Mouse (Mus musculus): ENCODE measurements at regions not wholly inside any gene's neighbourhood (a gene's known extent, or its start where the extent isn't known, plus 50 kb on each side); places are given as distances from the start of the nearest gene placed in this dataset.

DNA sequence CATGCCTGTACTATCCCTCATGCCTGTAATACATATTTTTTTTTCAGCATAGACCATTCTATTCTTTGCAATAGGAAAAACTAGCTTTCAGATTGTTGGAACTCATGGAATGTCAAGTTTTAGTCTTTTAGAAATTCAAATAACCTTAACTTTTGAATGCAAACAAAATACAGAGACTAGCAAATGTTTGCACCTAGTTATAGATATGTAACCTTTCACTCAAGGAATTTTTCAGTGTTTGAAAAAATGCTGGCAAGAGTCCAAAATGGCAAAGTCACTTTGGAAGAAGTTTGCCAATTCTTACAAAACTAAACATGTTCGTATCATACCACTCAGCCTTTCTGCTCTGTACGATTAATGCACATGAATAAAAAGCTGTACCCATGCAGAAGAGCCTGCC, 409.6 kb downstream of the Klf5 start:
- H3K4me1 ChIP-seq (ENCODE audit: control insufficient read depth, insufficient read depth, low read length), result no peaks in the 10 kb centered on the region

DNA sequence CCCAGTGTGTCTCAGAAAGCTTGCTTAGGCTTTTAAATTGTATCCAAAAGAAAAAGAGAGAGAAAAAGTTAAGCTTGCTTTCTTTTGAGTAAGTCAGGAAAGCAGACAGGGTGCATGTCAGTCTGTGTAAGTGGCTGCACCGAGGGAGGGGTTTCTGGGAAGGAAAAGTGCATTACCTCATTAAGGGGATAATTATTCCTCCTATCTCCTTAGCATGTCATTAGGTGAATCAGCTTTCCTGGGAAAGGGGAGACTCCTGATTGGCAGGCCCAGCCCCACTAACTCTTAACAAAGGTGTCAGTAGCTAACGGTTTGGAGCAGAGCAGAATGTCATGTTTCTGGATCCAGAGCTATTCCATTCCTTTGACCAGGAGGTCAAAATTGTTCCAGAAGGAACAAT, 411.3 kb downstream of the Klf5 start:
- ATAC-seq (ENCODE audit: insufficient number of reproducible peaks, low FRiP score, low TSS enrichment, low read depth) (no peak), DNase-seq (ENCODE audit: low spot score) (no peak)
- Histone ChIP-seq H3K27ac (replicated peaks; ENCODE audit: low read depth, low read length) (no peak overlapping the region), H3K4me3 (ENCODE audit: low read depth, low read length) (no peak overlapping the region), H3K4me2 (ENCODE audit: low read depth, severe bottlenecking) (no peak overlapping the region), H3K27me3 (ENCODE audit: control insufficient read depth, insufficient read depth, low read length) (no peaks in the 10 kb centered on the region), H3K4me1 (ENCODE audit: control insufficient read depth, insufficient read depth, low read length) (no peaks in the 10 kb centered on the region), H3K36me3 (ENCODE audit: control insufficient read depth, insufficient read depth, low read length) (no peaks in the 10 kb centered on the region), H3K9ac (ENCODE audit: low read length) (no peak overlapping the region), H3K9me3 (ENCODE audit: control insufficient read depth, low read length) (no peaks in the 10 kb centered on the region)
- WGBS, result 39% methylated on average over 2 of the region's 2 CpGs

More for the DNA sequence above, 409.6 kb downstream of the Klf5 start:
- Histone ChIP-seq H3K36me3 (ENCODE audit: control insufficient read depth, insufficient read depth, low read length) (no peaks in the 10 kb centered on the region), H3K27me3 (ENCODE audit: control insufficient read depth, insufficient read depth, low read length) (no peaks in the 10 kb centered on the region), H3K4me3 (ENCODE audit: low read depth, low read length) (no peak overlapping the region), H3K9me3 (ENCODE audit: control insufficient read depth, low read length) (no peaks in the 10 kb centered on the region), H3K27ac (replicated peaks; ENCODE audit: low read depth, low read length) (no peak overlapping the region), H3K4me2 (ENCODE audit: low read depth, severe bottlenecking) (no peak overlapping the region), H3K9ac (ENCODE audit: low read length) (no peak overlapping the region)
- WGBS, result 93% methylated on average over 2 of the region's 2 CpGs
- ATAC-seq (ENCODE audit: insufficient number of reproducible peaks, low FRiP score, low TSS enrichment, low read depth) (no peak), DNase-seq (ENCODE audit: low spot score) (no peak)

DNA sequence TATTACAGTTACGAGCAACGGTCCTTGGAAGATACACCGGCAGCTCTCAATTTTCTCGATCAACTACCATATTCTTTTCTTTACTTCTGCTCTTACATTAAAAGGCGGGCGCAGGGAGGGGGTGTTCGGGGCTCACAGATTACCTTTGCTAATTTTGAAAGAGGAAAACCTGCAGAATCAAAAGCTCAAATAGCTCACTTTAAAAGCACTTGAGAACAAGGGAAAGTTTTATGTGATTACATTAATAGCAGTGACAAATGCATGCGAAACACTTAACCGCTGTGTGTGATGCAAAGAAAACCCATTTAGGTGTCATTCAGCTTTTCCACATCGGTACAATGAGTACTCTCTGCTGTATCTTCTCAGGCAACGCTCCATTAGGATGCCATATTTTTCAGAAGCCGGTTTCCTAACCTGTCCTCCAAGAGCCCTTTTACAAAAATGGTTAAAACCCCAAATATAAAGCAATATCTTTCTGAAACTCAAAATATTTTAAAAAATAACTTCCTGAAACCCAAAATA, 412.2 kb downstream of the Klf5 start:
- DNase-seq (ENCODE audit: low spot score) (no peak), ATAC-seq (ENCODE audit: insufficient number of reproducible peaks, low FRiP score, low TSS enrichment, low read depth) (no peak)
- Histone ChIP-seq H3K9ac (ENCODE audit: low read length) (no peak overlapping the region), H3K4me1 (ENCODE audit: control insufficient read depth, insufficient read depth, low read length) (no peaks in the 10 kb centered on the region), H3K27ac (replicated peaks; ENCODE audit: low read depth, low read length) (no peak overlapping the region), H3K9me3 (ENCODE audit: control insufficient read depth, low read length) (no peaks in the 10 kb centered on the region), H3K27me3 (ENCODE audit: control insufficient read depth, insufficient read depth, low read length) (no peaks in the 10 kb centered on the region), H3K36me3 (ENCODE audit: control insufficient read depth, insufficient read depth, low read length) (no peaks in the 10 kb centered on the region), H3K4me3 (ENCODE audit: low read depth, low read length) (no peak overlapping the region), H3K4me2 (ENCODE audit: low read depth, severe bottlenecking) (no peak overlapping the region)
- 85% methylated on average over 12 of the region's 12 CpGs for WGBS

DNA sequence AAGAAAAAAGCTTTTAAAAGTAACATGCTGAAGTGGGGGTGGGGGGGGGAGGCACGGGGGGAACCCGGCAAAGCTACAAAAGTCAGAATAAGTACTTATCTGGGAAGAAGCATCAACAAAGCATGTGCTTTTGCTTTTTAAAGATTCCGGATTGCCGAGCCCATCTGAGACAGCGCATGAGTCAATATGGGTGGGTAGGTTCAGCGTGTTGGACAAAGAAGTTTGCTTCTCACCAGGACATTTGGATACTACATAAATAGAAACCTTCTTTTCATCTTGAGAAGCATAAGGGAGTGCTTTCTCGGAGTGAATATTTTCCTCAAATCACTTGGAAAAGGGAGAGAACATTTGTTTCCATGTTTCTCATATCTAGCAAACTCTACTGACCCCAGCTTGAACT, 414.1 kb downstream of the Klf5 start:
- no peak for ATAC-seq (ENCODE audit: insufficient number of reproducible peaks, low FRiP score, low TSS enrichment, low read depth)
- no peaks in the 10 kb centered on the region for H3K36me3 ChIP-seq (ENCODE audit: control insufficient read depth, insufficient read depth, low read length)
- no peak overlapping the region for H3K27ac ChIP-seq (replicated peaks; ENCODE audit: low read depth, low read length)

GRCm38 (mm10) chr14:99713069-99713830, 414.8 kb downstream of the Klf5 start:
- Histone ChIP-seq H3K4me2 (ENCODE audit: low read depth, severe bottlenecking) (no peak overlapping the region), H3K27me3 (ENCODE audit: control insufficient read depth, insufficient read depth, low read length) (no peaks in the 10 kb centered on the region), H3K9ac (ENCODE audit: low read length) (no peak overlapping the region), H3K4me1 (ENCODE audit: control insufficient read depth, insufficient read depth, low read length) (no peaks in the 10 kb centered on the region), H3K4me3 (ENCODE audit: low read depth, low read length) (no peak overlapping the region), H3K9me3 (ENCODE audit: control insufficient read depth, low read length) (no peaks in the 10 kb centered on the region), H3K36me3 (ENCODE audit: control insufficient read depth, insufficient read depth, low read length) (no peaks in the 10 kb centered on the region), H3K27ac (replicated peaks; ENCODE audit: low read depth, low read length) (no peak overlapping the region)
- ATAC-seq (ENCODE audit: insufficient number of reproducible peaks, low FRiP score, low TSS enrichment, low read depth) (no peak), DNase-seq (ENCODE audit: low spot score) (no peak)
- 85% methylated on average over 8 of the region's 8 CpGs for WGBS

More for the DNA sequence above, 414.1 kb downstream of the Klf5 start:
- Histone ChIP-seq H3K4me1 (ENCODE audit: control insufficient read depth, insufficient read depth, low read length) (no peaks in the 10 kb centered on the region), H3K27me3 (ENCODE audit: control insufficient read depth, insufficient read depth, low read length) (no peaks in the 10 kb centered on the region), H3K4me3 (ENCODE audit: low read depth, low read length) (no peak overlapping the region), H3K9ac (ENCODE audit: low read length) (no peak overlapping the region), H3K9me3 (ENCODE audit: control insufficient read depth, low read length) (no peaks in the 10 kb centered on the region), H3K4me2 (ENCODE audit: low read depth, severe bottlenecking) (no peak overlapping the region)
- DNase-seq (ENCODE audit: low spot score), result no peak
- WGBS, result 84% methylated on average over 7 of the region's 7 CpGs

DNA sequence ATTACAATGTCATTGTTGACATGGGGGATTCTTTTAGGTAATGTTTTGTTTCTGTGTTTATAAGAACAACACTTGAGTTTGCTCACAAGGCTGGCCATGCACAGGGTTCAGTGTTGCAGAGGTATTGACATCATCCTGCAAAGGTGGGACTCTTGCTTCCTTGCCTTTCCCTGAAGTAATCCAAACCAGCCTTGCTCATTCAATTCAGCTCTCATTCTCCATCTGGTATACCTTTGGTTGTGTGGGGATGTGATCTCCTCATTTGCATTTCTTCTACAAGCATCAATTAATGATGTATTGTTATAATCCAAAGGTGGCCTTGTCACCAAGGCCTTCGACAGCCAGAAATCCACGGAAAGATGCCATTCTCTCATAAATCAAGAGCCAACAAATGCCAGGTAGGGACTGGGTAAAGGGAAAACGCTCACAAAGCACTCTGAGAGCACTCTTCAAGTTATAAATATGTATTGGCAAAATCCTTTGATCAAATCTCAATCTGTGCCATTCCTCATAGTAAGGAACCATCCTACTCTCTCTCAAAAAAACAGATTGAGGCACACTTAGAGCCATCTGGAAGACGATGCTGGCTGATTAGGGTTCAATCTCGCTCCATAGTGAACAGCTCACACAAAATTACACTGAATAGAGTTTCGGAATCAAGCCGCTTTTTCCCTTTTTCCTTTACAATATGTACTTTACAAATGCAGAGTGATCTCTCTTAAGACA, 435.1 kb downstream of the Klf5 start:
- no peak overlapping the region for H3K4me2 ChIP-seq (ENCODE audit: low read depth, severe bottlenecking)
- no peak overlapping the region for H3K9ac ChIP-seq (ENCODE audit: low read length)
- WGBS, result 94% methylated on average over 7 of the region's 7 CpGs
- DNase-seq (ENCODE audit: low spot score), result no peak
- no peak for ATAC-seq (ENCODE audit: insufficient number of reproducible peaks, low FRiP score, low TSS enrichment, low read depth)
- H3K4me1 ChIP-seq (ENCODE audit: control insufficient read depth, insufficient read depth, low read length), result no peaks in the 10 kb centered on the region
- no peaks in the 10 kb centered on the region for H3K9me3 ChIP-seq (ENCODE audit: control insufficient read depth, low read length)
- no peak overlapping the region for H3K4me3 ChIP-seq (ENCODE audit: low read depth, low read length)
- H3K27ac ChIP-seq (replicated peaks; ENCODE audit: low read depth, low read length), result no peak overlapping the region
- no peaks in the 10 kb centered on the region for H3K27me3 ChIP-seq (ENCODE audit: control insufficient read depth, insufficient read depth, low read length)
- H3K36me3 ChIP-seq (ENCODE audit: control insufficient read depth, insufficient read depth, low read length), result no peaks in the 10 kb centered on the region

DNA sequence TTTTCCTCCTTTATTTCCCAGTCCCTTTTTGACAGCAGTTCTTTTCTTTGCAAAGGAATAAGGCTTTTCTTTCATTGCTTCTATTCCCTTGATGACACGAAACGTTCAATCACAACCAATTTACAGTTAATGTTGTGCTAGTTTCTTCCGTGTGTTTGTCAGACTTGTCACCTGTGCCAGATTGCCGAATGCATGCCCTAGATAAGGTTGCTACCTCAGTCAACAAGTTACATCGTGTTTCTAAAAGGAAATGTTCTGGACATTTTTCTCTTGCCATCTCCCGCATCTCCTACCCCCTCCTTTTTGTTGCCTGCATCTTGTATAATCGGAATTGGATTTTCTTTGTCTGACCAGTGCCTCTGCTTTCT, 435.7 kb downstream of the Klf5 start:
- Histone ChIP-seq H3K4me2 (ENCODE audit: low read depth, severe bottlenecking) (no peak overlapping the region), H3K9ac (ENCODE audit: low read length) (no peak overlapping the region), H3K4me1 (ENCODE audit: control insufficient read depth, insufficient read depth, low read length) (no peaks in the 10 kb centered on the region), H3K27ac (replicated peaks; ENCODE audit: low read depth, low read length) (no peak overlapping the region), H3K4me3 (ENCODE audit: low read depth, low read length) (no peak overlapping the region), H3K36me3 (ENCODE audit: control insufficient read depth, insufficient read depth, low read length) (no peaks in the 10 kb centered on the region), H3K9me3 (ENCODE audit: control insufficient read depth, low read length) (no peaks in the 10 kb centered on the region), H3K27me3 (ENCODE audit: control insufficient read depth, insufficient read depth, low read length) (no peaks in the 10 kb centered on the region)
- DNase-seq (ENCODE audit: low spot score) (no peak), ATAC-seq (ENCODE audit: insufficient number of reproducible peaks, low FRiP score, low TSS enrichment, low read depth) (no peak)
- WGBS, result 90% methylated on average over 7 of the region's 7 CpGs

GRCm38 (mm10) chr14:99743625-99744297, 445.3 kb downstream of the Klf5 start:
- Histone ChIP-seq H3K4me2 (ENCODE audit: low read depth, severe bottlenecking) (no peak overlapping the region), H3K4me1 (ENCODE audit: control insufficient read depth, insufficient read depth, low read length) (no peaks in the 10 kb centered on the region), H3K27ac (replicated peaks; ENCODE audit: low read depth, low read length) (no peak overlapping the region), H3K9me3 (ENCODE audit: control insufficient read depth, low read length) (no peaks in the 10 kb centered on the region), H3K4me3 (ENCODE audit: low read depth, low read length) (no peak overlapping the region), H3K36me3 (ENCODE audit: control insufficient read depth, insufficient read depth, low read length) (no peaks in the 10 kb centered on the region), H3K9ac (ENCODE audit: low read length) (no peak overlapping the region), H3K27me3 (ENCODE audit: control insufficient read depth, insufficient read depth, low read length) (no peaks in the 10 kb centered on the region)
- WGBS, result 86% methylated on average over 17 of the region's 17 CpGs
- no peak for DNase-seq (ENCODE audit: low spot score)
- no peak for ATAC-seq (ENCODE audit: insufficient number of reproducible peaks, low FRiP score, low TSS enrichment, low read depth)

Data from limb, embryonic 11.5 days (tissue).